26 mouse cellular contexts compared by ENCODE assay signal in genomic region chr19:29134293-29134692, GRCm38 (mm10). TPM values are rescaled to one million over a fixed set of nuclear protein-coding genes. Genes with fewer than 3 reads are reported as not detected.
DNase-seq lines count a peak whose midpoint lies in the region; ATAC-seq and TF ChIP-seq lines count a peak whose summit lies in the region.
"Had no signal": no experiment of that assay in that cellular context is flagged by ENCODE, and none has a peak within 500 bp of the region (broad histone marks: within the 10 kb centered on the region; RNA-seq: fewer than 3 reads in every experiment).

No protein-coding gene starts in this region.

- no peak for TF ChIP-seq CTCF in liver, embryonic 14.5 days (IDR thresholded peaks at IDR 0.05; ENCODE audit: low read depth)
- no peak for TF ChIP-seq CTCF in stomach, postnatal 0 days (IDR thresholded peaks at IDR 0.05; ENCODE audit: low read depth)

- WGBS in kidney, embryonic 16.5 days, result 89% methylated on average over 11 of the region's 11 CpGs
- WGBS in liver, embryonic 14.5 days (ENCODE audit: insufficient replicate concordance), result 79% methylated on average over 11 of the region's 11 CpGs
- 78% methylated on average over 11 of the region's 11 CpGs for WGBS in stomach, postnatal 0 days

- no peak overlapping the region for H3K9ac ChIP-seq in kidney, embryonic 16.5 days (replicated peaks; ENCODE audit: low read length)
- no peak overlapping the region for H3K9ac ChIP-seq in liver, embryonic 14.5 days (replicated peaks)
- no peak overlapping the region for H3K9ac ChIP-seq in stomach, postnatal 0 days (ENCODE audit: low read length)
- H3K9ac ChIP-seq: embryonic facial prominence, embryonic 15.5 days; forebrain, embryonic 15.5 days; heart, embryonic 12.5 days; hindbrain, embryonic 12.5 days had no signal

- no peaks in the 10 kb centered on the region for H3K27me3 ChIP-seq in kidney, embryonic 16.5 days (ENCODE audit: insufficient read depth, low read length)
- H3K27me3 ChIP-seq in liver, embryonic 14.5 days (ENCODE audit: control insufficient read depth, insufficient read depth, low read length), result no peaks in the 10 kb centered on the region
- H3K27me3 ChIP-seq in stomach, postnatal 0 days (ENCODE audit: control insufficient read depth, insufficient read depth, low read length), result no peaks in the 10 kb centered on the region
- H3K27me3 ChIP-seq: CH12.LX; embryonic facial prominence, embryonic 15.5 days; forebrain, embryonic 15.5 days; heart, embryonic 12.5 days; hindbrain, embryonic 12.5 days; Patski had no signal

- peaks cover 26% of the 10 kb centered on the region for H3K36me3 ChIP-seq in kidney, embryonic 16.5 days (ENCODE audit: insufficient read depth, low read length)
- H3K36me3 ChIP-seq in liver, embryonic 14.5 days (replicated peaks; ENCODE audit: control insufficient read depth, insufficient read depth, low read depth), result peaks cover 44% of the 10 kb centered on the region
- H3K36me3 ChIP-seq in stomach, postnatal 0 days (ENCODE audit: control insufficient read depth, insufficient read depth, low read length), result peaks cover 8% of the 10 kb centered on the region; the same call in 1 of the 2 replicates

- no peak overlapping the region for H3K4me2 ChIP-seq in kidney, embryonic 16.5 days (replicated peaks; ENCODE audit: low read depth, low read length)
- H3K4me2 ChIP-seq in liver, embryonic 14.5 days (ENCODE audit: low read depth), result no peak overlapping the region
- H3K4me2 ChIP-seq in stomach, postnatal 0 days (replicated peaks; ENCODE audit: low read depth), result no peak overlapping the region
- H3K4me2 ChIP-seq: embryonic facial prominence, embryonic 15.5 days; forebrain, embryonic 15.5 days; heart, embryonic 12.5 days; hindbrain, embryonic 12.5 days had no signal

- no peak for TF ChIP-seq EP300 in liver, embryonic 14.5 days (IDR thresholded peaks at IDR 0.05; ENCODE audit: low read depth)
- no peak for TF ChIP-seq EP300 in stomach, postnatal 0 days (optimal IDR thresholded peaks at IDR 0.05)

- H3K9me3 ChIP-seq in kidney, embryonic 16.5 days (ENCODE audit: low read length), result no peaks in the 10 kb centered on the region
- no peaks in the 10 kb centered on the region for H3K9me3 ChIP-seq in liver, embryonic 14.5 days (ENCODE audit: control insufficient read depth, low read length)
- H3K9me3 ChIP-seq in stomach, postnatal 0 days (ENCODE audit: control insufficient read depth, low read length), result no peaks in the 10 kb centered on the region
- H3K9me3 ChIP-seq: embryonic facial prominence, embryonic 15.5 days; forebrain, embryonic 10.5 days; forebrain, embryonic 15.5 days; heart, embryonic 12.5 days; hindbrain, embryonic 12.5 days had no signal

- no peak overlapping the region for H3K4me3 ChIP-seq in kidney, embryonic 16.5 days (ENCODE audit: low read length)
- no peak overlapping the region for H3K4me3 ChIP-seq in liver, embryonic 14.5 days (ENCODE audit: insufficient read depth in 1 of 2, low read depth in 2 of 2, low read length in 2 of 2)
- no peak overlapping the region for H3K4me3 ChIP-seq in stomach, postnatal 0 days (ENCODE audit: low read depth, low read length)
- H3K4me3 ChIP-seq: embryonic facial prominence, embryonic 15.5 days; erythroblast, embryonic 14.5 days; forebrain, embryonic 10.5 days; forebrain, embryonic 15.5 days; heart, adult 2 months; heart, embryonic 12.5 days; hindbrain, embryonic 12.5 days had no signal

- ATAC-seq in kidney, embryonic 16.5 days (ENCODE audit: low FRiP score, low TSS enrichment), result no peak
- 0 out of 2 replicates have a peak, but pooled peaks have one; percentile 26 for ATAC-seq in liver, embryonic 14.5 days (ENCODE audit: insufficient read depth)
- ATAC-seq in stomach, postnatal 0 days (ENCODE audit: low FRiP score, low TSS enrichment), result 0 out of 2 replicates have a peak, but pooled peaks have one; percentile 21
- ATAC-seq in megakaryocyte-erythroid progenitor cell, adult 5-6 weeks (replicated peaks; ENCODE audit: low FRiP score, low TSS enrichment, poor library complexity, severe bottlenecking), result no peak
- ATAC-seq: activated CD4-positive, CD25-positive, alpha-beta regulatory T cell, adult 4 months; forebrain, embryonic 15.5 days; hindbrain, embryonic 16.5 days; Patski had no signal

- DNase-seq in kidney, adult 11 months, result peak; percentile 35
- DNase-seq in kidney, postnatal 36 days, result peak; percentile 45 to 46
- no peak for DNase-seq in kidney, adult 18-20 months
- no peak for DNase-seq in liver, embryonic 14.5 days (ENCODE audit: low read depth in 3 of 3, low spot score in 3 of 3)
- no peak for DNase-seq in stomach, postnatal 0 days (ENCODE audit: low spot score)
- no peak for DNase-seq in cerebellum, adult 8-10 months
- DNase-seq: adrenal gland, adult 2 months; adrenal gland, postnatal 25 days; cerebellum, adult 18-20 months; cerebellum, postnatal 10 days; embryo, embryonic 11 days; gastrocnemius, postnatal 10 days; heart, adult 2 months; heart, postnatal 4 days had no signal

- no peak overlapping the region for H3K27ac ChIP-seq in kidney, embryonic 16.5 days (ENCODE audit: low read length)
- no peak overlapping the region for H3K27ac ChIP-seq in liver, embryonic 14.5 days
- H3K27ac ChIP-seq in stomach, postnatal 0 days (replicated peaks), result no peak overlapping the region
- H3K27ac ChIP-seq: embryonic facial prominence, embryonic 15.5 days; forebrain, embryonic 10.5 days; forebrain, embryonic 15.5 days; heart, adult 2 months; hindbrain, embryonic 12.5 days had no signal

- H3K4me1 ChIP-seq in kidney, embryonic 16.5 days (ENCODE audit: insufficient read depth, low read length), result no peaks in the 10 kb centered on the region
- H3K4me1 ChIP-seq in liver, embryonic 14.5 days (replicated peaks; ENCODE audit: control insufficient read depth in 2 of 2, insufficient read depth in 2 of 2, low read length in 1 of 2), result peaks cover 12 to 30% of the 10 kb centered on the region in 2 experiments
- no peaks in the 10 kb centered on the region for H3K4me1 ChIP-seq in stomach, postnatal 0 days (replicated peaks; ENCODE audit: control insufficient read depth, insufficient read depth)
- H3K4me1 ChIP-seq: forebrain, embryonic 10.5 days; forebrain, embryonic 15.5 days; hindbrain, embryonic 12.5 days had no signal

RNA-seq across cellular contexts. Expression of gene Rcl1, which starts 33.1 kb away (rescaled TPM):
- polyA plus RNA-seq in kidney, embryonic 16.5 days (2015; fragmentation: Nextera tagmentation; extraction: Ambion mirVana), result 65.4 and 66.0 TPM in 2 replicates
- polyA plus RNA-seq in liver, embryonic 14.5 days (2012; rRNA removed), result 22.3 and 31.4 TPM in 2 replicates
- 52.1 and 54.8 TPM in 2 replicates for polyA plus RNA-seq in liver, embryonic 14.5 days (2014; fragmentation: Nextera tagmentation; extraction: Ambion mirVana)
- polyA plus RNA-seq in stomach, postnatal 0 days (2015; fragmentation: Nextera tagmentation; extraction: Ambion mirVana), result 26.0 and 27.7 TPM in 2 replicates
- 51.2 and 73.7 TPM in 2 replicates for total RNA-seq in megakaryocyte-erythroid progenitor cell, adult 5-6 weeks (2014; fragmentation: Nextera tagmentation)
- 99.9 and 100 TPM in 2 replicates for total RNA-seq in megakaryocyte-erythroid progenitor cell, adult 5-6 weeks (2017)

Comparison
In these comparisons a context has a peak if more than half of its experiments do, and no peak if none do; other contexts are left out.
1. DNase-seq: peak in kidney, adult 11 months (single experiment) and kidney, postnatal 36 days (2 of 2); none in kidney, adult 18-20 months (single experiment), liver, embryonic 14.5 days (0 of 3), stomach, postnatal 0 days (single experiment) and cerebellum, adult 8-10 months (single experiment).
2. ATAC-seq: peak in liver, embryonic 14.5 days (single experiment) and stomach, postnatal 0 days (single experiment); none in kidney, embryonic 16.5 days (single experiment) and megakaryocyte-erythroid progenitor cell, adult 5-6 weeks (single experiment).